ENCODE assay signal across 14 mouse cellular contexts in genomic region chr1:117816271-117816670, GRCm38 (mm10). TPM values are rescaled to one million over a fixed set of nuclear protein-coding genes. Genes with fewer than 3 reads are reported as not detected.
"Had no signal": no experiment of that assay in that cellular context is flagged by ENCODE, and none has a peak within 500 bp of the region (broad histone marks: within the 10 kb centered on the region; RNA-seq: fewer than 3 reads in every experiment).

No protein-coding gene starts in this region.

RNA-seq across cellular contexts. Expression of gene Gm28360, which starts 13.6 kb away (rescaled TPM):
- total RNA-seq: common myeloid progenitor, adult 5-6 weeks; forebrain, postnatal 0 days; gastrocnemius, adult 18-20 months; gastrocnemius, adult 2 months; gastrocnemius, adult 8-10 months; gastrocnemius, postnatal 10 days; gastrocnemius, postnatal 14 days; gastrocnemius, postnatal 25 days; gastrocnemius, postnatal 36 days; gastrocnemius, postnatal 4 days; granulocyte monocyte progenitor cell, adult 5-6 weeks; heart, adult 18-20 months; heart, adult 2 months; heart, adult 8-10 months had no signal

RNA-seq across cellular contexts. Expression of gene B020011L13Rik, which starts 35.3 kb away (rescaled TPM):
- total RNA-seq: common myeloid progenitor, adult 5-6 weeks; forebrain, postnatal 0 days; gastrocnemius, adult 18-20 months; gastrocnemius, adult 2 months; gastrocnemius, adult 8-10 months; gastrocnemius, postnatal 10 days; gastrocnemius, postnatal 14 days; gastrocnemius, postnatal 25 days; gastrocnemius, postnatal 36 days; gastrocnemius, postnatal 4 days; granulocyte monocyte progenitor cell, adult 5-6 weeks; heart, adult 18-20 months; heart, adult 2 months; heart, adult 8-10 months had no signal
